Mouse (Mus musculus): ENCODE data around the gene Pde1b. TPM values are rescaled to one million over a fixed set of nuclear protein-coding genes. Genes with fewer than 3 reads are reported as not detected.

The Pde1b gene
- total RNA-seq, 2 experiments from 2014 or later, result 8.2 to 13.2 TPM

DNA sequence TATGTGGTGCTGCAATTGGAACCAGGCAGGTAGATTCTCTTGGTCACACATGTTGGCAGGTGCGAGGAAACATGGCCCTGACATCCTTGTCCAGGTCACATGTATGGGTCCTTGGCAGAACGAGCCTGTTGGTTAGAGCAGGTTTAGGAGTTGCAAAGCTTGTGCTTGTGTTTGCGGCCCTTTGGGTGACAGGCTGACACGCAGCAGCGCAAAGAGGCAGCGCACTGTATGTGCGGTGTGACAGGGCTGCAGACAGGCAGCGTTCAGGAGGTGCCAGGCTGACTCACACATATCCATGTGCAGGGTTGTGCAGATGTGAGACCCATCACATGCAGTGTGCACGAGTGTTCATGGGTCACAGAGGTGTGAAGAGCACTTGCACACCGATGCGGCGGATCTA is 826 bp downstream of the Pde1b start:
- ATAC-seq (ENCODE audit: poor library complexity, severe bottlenecking), result no peak

DNA sequence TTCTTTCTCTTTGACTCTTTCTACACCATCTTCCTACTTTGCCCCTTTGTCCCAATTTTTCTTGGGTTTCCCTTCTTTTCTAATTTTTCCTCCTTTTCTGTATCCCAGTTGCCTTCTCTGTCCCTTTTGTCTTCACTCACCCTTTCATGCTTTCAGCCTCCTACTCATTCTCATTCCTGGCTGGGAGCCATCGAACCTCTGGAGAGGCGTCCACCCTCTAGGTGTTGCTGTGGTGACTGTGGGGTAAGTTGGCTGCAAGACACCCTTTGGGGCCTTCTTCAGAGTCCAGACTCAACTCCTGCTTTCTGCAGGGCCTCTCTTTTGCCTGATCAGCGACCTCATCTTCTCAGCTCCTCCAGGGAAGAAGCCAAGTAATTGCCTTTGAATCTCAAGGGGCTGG is 6.5 kb downstream of the Pde1b start:
- no peak for ATAC-seq (ENCODE audit: poor library complexity, severe bottlenecking)

DNA sequence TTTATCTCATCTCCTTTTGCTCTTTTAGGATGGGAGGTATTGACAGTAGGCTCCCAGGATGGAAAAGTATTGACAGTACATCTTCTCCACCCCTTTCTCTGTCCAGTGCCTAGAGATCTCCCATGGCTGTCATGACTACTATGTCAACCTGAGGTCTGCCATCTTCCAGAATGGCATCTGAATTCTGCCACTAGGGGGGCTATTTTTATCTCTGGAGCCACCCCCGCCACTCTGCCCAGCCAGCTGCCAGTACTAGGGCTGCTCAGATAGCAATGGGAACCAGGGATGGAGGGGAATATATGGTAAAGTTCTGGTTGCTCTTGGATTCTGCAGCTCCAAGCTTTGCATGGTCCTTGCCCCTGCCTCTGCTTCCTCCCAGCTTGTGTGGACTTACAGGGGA is 8.8 kb downstream of the Pde1b start:
- ATAC-seq (ENCODE audit: poor library complexity, severe bottlenecking), result no peak

DNA sequence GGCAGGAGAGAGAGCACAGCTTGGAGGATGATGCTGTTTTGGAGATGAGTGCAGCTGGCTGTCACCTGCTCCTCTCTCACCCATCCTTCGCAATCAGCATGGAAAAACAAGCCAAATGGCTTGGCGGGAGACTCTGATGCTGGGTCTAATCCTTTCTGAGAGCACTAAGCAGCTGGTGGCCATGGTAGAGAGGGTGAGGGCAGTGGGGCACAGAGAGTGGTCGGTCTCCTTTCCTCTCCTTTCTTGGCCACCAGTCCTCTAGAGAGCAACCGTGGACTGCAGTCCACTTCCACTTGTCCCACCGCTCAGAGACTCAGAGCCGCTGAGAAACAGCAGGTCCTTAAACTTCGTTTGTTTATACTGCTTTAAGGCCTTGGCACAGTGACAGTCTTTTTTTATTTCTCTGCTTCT is 10.8 kb downstream of the Pde1b start:
- ATAC-seq (ENCODE audit: poor library complexity, severe bottlenecking), result no peak

DNA sequence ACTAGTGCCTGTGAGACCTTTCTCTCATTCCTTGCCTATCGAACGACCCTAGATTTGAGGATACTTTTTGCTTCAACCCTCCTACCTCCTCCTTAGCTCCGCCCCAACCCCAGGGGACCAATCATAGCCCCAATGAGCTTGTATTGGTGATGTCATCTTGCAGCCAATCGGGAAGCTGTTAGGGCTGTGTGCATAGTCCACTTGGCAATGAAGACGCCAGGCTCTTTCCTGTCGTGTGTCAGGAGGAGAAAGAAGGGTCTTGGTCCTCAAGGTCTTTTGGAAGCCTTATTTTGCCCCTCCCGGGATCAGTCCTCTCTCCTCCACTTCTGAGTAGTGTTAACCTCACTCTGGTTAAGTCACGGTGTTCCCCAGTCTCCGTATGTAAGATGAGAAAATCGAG is 11.3 kb downstream of the Pde1b start:
- peak; percentile 27; the same call in 1 of the 2 replicates for ATAC-seq (ENCODE audit: poor library complexity, severe bottlenecking)

DNA sequence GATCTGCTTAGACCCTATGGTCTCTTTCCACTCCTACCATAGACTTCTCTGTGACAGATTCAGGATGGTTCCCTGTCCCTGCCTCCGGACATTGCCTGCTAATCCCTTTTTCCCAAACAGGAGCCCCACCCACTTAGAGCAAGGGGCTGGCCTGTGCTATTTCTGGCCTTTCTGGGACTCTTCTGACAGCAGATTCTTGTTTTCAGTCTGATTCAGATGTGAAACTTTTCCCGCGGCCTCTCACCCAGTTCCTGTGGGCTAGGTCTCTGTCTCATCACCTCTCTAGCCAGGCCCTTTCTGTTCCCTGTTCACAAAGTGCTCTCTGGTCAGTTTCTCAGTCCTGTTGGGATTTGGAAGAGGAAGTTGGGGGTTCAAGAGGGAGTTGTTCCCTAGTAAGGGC is 12.1 kb downstream of the Pde1b start:
- peak; percentile 30; the same call in 1 of the 2 replicates for ATAC-seq (ENCODE audit: poor library complexity, severe bottlenecking)

DNA sequence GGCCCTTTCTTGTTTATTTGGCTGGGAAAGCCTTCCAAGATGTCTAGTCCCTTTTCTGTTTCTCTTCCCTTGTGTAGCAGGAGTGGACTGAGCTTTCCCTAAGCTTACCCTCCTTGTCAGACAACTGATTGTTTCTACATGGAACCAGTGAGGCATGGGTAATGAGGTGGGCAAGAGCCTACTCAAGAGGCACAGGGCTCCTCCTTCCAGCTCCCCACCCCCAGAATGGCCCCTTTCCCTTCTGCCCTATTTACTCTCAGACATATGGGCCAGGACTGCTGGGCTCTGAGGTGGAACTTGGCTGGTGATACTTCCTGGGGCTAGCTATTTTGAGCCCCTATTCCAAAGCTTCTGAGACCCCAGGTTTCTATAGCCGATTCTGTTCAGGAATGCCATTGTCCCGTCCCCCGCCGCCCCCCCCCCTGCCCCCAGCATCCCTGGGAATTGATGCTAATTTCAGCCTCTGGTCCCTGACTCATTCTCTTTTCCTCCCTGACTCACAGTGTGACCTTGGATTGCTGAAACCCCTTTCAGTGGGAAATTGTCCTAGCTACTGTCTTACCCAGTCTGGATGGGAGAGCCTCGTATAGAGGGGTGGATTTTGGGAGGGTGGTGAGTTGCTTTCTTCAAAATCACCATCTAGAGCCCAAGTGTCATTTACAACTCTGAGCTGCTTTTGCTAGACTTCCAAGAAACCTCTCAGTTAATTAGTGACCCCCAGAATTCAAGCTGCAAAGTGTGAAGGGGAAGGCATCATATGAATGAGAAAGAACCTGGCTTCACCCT is 16.0 kb downstream of the Pde1b start:
- ATAC-seq (ENCODE audit: poor library complexity, severe bottlenecking), result no peak

DNA sequence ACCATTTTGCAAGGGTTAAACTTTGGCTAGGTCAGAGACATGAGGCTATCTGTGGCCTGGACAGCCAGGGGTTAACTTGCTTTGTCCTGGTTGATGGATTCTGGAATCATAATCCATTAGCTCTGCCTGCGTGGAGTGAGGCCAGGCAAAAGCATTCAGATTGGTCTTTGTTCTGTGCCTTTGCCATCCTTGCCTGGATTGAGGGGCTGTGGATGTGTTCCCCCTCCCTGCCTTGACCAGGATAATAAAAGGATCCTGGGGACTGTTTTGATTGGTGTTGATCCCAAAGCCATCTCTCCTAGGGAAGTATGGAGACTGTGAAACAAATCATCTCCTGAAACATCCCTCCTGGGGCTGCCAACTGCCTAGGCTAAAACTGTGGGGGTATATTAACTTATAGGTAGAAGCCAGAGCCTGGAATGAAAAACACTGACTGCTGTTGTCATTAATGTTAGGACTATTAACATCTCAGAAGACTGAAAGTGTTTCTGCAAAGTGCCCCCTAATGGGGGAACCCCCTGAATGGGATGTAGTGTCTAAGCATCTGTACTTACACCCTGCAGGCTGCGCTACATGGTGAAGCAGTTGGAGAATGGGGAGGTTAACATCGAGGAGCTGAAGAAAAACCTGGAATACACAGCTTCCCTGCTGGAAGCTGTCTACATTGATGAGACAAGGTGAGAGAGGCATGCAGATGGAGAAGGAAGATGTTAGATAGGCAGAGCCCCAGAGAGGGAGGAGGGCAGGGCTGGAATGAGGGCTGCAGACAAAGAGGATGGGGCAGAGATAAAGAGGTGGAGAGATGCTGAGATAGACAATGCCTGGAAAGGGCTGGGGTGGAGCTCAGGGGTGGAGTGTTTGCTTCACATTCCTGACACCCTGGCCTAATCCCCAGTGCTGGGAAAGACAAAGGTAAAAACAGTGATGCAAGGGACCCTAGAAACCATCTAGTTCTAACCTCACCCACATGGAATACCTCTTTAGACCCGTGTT is 16.8 kb downstream of the Pde1b start:
- ATAC-seq (ENCODE audit: poor library complexity, severe bottlenecking), result no peak

DNA sequence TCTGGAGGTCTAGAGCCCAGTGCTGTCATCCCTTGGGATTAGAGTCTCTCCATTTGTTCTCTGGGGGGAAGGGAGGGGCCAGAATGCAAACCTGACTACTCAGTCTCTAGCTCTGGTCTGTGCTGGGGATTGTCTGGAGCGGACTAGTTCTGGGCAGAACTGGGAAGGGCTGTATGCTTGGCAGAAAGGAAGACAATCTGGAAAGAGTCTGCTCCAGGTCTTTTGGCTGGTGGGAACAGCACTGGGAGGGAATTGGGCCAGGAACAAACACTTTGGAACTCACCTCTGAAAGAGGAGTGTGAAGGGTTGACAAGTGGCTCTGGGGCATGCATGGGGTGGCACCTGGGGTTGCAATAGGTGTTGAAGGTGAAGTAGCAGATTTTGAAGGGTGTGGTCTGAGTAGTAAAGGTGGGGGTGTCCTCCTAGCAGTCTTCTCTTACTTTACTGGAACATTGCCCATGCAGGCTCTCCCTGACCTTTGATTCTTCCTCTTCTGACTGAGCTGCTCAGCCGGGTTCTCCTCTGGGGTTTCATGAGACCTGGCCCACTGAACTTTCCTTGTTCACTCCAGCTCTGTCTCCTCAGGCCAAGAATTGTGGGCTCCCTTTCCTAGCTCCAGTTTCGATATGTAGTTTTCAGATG is 19.7 kb downstream of the Pde1b start:
- ATAC-seq (ENCODE audit: poor library complexity, severe bottlenecking), result no peak

DNA sequence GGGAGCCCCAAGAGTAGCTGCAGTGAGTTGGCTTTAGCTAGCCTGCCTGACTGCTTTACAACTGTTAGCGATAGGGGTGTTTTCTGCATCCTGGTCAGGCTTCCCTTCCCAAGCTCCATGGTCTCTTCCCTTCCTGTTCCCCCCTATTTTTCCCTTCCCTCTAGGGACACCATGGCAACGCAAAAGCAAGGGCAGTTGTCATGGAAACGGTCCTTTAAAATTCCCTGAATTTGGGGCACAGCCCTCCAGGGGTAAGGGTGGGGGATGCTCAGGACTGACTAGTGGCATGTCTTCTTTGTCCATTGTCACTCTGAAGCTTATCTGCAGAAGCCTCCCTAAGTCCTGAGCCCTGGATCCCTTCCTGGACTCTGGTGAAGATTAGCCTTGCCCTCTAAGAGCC is 20.3 kb downstream of the Pde1b start:
- ATAC-seq (ENCODE audit: poor library complexity, severe bottlenecking), result no peak

DNA sequence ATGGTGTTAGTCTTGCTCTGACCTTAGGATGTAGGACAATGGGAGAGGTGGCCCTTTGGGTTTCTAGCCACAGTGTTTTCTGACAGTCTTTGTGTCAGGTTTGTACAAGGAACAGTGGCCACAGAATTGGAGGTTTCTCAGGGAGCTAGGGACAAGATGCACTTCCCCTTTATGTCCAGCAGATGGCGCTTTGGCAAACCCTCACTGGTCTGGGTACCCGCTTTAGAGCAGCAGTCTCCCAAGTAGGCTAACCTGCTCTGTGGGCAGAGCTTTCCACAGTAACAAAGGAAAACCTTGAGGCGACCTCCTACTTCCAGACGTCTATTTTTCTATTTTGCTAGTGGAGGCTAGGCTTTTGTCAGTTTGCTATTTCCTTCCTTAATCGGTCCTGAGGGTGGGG is 27.5 kb downstream of the Pde1b start:
- ATAC-seq (ENCODE audit: poor library complexity, severe bottlenecking), result peak; percentile 74

DNA sequence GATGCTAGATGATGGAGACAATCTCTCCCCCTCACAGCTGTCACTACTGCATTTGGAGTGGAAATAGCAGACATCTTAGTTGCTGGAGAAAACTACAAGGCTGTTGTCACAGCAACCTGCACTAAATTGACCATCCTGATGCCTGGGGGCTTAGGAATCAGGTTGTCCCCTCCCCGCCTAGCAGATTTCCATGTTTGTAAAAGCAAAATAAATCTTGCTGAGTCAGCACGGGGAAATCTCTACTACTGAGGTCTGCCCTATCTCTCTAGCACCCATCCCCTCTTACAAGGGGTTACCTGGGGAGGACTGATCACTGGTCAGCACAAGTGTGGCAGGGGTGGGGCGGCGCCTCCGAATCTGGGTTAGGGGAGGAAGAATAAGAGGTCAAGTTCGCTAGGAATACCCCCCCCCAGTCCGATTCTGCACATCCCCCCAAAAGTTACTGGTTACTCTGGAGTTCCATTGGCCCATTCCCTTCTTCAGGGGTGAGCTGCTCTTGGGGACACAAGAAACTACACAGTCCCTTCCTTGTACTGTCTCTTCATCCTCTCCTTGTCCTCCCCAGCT is 31.3 kb downstream of the Pde1b start:
- no peak for ATAC-seq (ENCODE audit: poor library complexity, severe bottlenecking)

DNA sequence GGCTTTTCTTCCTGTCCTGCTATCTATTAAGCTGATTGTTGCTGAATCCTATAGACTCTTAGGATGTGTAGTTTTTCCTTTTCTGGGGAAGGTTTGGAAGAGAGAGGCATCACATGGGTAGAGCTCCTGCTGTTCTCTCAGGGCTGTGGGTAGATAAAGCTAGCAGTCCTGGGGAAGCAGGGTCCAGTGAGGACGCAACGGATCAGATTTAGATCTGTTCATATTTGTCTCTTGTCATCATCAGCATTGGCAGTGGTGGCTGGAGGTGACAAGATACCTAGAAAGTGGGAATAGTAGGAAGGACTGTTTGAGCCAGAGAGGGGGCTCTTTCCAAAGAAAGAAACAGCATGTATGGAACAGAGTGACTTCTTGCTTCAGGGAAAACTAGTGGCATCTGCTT is 32.2 kb downstream of the Pde1b start:
- ATAC-seq (ENCODE audit: poor library complexity, severe bottlenecking), result no peak

DNA sequence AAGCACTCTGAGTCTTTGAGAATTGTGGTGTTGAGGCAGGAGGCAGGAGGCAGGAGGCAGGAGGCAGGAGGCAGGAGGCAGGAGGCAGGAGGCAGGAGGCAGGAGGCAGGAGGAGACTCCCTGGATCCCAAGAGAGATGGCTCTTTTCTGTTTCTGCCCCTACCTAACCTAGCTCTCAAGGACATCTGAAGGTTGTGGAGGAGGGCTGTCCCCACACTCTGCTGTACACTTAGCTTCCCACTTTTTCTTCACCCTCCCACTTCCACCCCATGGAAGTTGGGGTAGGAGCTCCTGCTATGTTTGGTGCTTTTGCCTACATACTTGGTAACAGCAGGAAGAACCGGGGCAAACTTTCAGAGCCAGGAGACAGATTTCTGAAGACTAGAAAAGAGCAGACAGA is 33.0 kb downstream of the Pde1b start:
- no peak for ATAC-seq (ENCODE audit: poor library complexity, severe bottlenecking)

DNA sequence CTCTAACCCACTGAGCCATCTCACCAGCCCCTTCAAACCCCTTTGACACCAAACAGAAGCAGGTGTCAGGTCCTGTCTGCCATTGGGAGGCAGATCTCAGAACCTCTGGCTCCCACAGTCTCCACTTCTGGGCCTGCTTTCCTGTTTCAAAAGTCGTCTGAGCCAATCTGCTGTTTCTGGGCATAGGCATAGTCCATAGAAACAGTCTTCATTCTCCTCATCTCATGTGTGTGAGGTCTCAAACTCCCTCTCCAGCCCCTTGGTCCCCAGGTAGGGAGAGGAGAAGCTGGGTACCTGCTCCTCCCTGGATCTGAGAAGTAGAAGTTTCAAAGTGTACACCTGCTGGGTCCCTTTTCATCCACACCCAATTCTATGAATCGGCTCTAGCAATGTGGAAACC is 33.6 kb downstream of the Pde1b start:
- no peak for ATAC-seq (ENCODE audit: poor library complexity, severe bottlenecking)

DNA sequence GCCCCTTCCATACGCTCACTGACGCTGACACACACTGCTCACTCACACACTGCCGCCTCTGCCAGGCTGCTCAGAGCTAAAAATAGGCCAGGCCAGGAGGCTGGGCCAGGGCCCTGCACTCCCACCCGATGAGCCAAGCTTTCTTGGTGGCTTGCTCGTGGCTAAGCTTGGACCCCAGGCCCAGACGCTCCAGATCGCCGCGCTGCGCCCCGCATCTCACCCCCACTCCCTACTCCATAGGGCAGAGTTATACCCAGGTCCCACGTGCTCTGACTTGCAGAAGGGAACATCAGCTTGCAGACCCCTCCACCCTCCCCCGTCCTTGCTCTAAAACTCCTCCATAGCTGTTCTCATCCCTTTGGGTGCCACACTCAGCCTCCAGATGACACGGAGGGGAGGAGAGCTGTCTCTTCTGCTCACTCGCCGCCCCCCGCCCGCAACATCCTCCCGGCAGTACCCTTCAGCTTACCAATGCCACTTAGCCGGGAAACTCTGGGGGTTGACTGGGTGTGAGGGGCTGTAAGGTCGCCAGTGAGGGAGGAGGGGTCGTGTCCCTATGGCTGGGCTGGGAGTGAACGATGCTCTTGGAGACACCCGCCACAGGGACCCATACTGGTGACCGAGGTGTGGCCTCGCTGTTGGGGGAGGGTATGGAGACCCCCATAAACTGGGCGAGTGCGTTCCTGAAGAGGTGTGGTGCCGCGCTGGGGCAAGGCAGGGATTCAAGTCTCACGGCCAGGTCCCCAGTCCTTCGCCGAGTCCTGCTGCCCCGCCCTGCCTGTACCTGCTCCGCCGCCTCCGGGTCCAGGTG is 34.4 kb downstream of the Pde1b start:
- ATAC-seq (ENCODE audit: poor library complexity, severe bottlenecking), result no peak

DNA sequence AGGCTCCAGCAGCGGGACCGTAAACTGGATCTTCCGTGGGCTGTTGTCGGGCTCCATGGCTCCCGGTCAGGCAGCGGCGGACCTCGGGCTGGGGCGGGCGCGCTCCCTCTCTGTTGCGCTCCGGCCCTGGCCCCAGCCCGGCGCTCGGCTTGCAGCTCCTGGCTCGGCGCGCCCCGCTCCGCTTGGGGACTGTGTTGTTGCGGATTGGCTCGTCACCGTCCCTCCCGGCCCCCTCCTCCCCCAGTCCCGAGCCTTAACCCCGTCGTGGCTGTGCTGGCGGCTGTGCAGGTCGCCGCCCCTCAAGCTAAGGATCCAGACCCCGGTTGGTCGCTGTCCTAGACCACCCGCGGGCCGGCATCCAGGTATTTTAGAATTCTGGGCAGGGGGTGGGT is 35.0 kb downstream of the Pde1b start, which contains the start of gene Ppp1r1a:
Ppp1r1a (minus strand) TSS at position 182 of the 392 bp plus-strand sequence.
- ATAC-seq (ENCODE audit: poor library complexity, severe bottlenecking), result no peak

DNA sequence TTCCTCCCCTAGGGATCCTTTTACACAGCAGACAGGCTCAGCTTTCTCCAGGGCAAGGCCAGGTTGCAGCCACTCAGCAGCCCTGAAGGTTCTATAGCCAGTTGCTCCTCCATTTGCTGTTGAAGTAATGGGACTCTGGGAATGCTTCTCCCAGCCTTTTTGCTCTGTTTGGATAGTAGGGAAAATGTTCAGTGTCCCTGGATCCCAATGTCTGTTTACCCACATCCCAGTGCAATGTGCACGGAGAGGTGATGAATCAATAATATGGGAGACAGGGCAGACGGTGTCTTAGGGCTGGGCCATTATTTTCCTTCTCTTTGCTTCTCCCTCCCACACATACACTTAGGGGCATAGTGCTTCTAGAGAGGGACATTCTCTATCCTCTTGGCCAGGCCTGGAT is 36.4 kb downstream of the Pde1b start:
- no peak for ATAC-seq (ENCODE audit: poor library complexity, severe bottlenecking)

DNA sequence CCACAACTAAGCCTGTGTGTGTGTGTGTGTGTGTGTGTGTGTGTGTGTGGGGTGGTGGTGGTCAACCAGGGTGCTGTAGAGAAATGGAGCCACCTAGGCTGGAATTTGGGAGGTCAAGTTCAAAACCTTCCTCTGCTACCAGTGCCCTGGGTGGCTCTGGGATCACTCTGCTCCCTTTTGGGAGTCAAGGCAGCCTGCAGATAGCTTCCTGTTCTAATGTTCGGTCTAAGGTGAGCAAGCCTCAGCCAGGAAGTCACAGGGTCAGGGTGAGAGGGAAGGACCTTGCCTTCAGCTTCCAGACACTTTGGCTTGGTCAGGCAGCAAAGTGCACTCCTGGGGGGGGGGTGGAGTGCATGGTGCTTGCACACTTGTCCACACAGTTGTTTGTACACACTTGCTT is 37.8 kb downstream of the Pde1b start:
- ATAC-seq (ENCODE audit: poor library complexity, severe bottlenecking), result no peak

DNA sequence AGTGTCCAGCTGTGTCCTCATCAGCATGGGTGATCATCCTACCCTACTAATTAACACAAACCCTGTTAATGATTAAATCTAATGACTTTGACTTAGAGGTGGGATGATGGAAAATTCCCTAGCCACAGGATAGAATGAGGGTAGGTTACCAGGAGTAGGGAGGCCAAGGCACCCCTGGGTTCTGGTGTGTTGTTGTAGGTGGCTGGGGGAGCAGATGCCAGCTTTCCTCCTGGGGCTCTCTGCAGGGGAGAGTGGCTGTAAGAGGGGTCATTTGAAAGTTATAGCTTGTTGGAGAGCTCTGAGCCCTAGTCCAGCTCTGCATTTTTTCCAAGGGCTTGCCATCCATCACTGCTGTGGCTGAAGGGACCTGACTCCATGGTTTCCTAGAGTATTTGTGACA is 39.7 kb downstream of the Pde1b start:
- no peak for ATAC-seq (ENCODE audit: poor library complexity, severe bottlenecking)

Data from megakaryocyte, adult 5-6 weeks (primary cell).